Mouse (Mus musculus): Measurements from ENCODE around the gene Snx13. TPM values are rescaled to one million over a fixed set of nuclear protein-coding genes. Genes with fewer than 3 reads are reported as not detected.
A peak's percentile ranks its signal among the peaks of the same experiment; 100 is the strongest.

The Snx13 gene
- polyA plus RNA-seq, 1 experiment from 2014 or later: 28.5 TPM

- peak overlapping the region; percentile 42; the same call in 1 of the 2 replicates for H3K27ac ChIP-seq (ENCODE audit: low read length)
- WGBS: 50% methylated on average over 5 of the region's 5 CpGs
- no peak overlapping the region for H3K4me3 ChIP-seq (replicated peaks; ENCODE audit: low read length)
- H3K27me3 ChIP-seq (ENCODE audit: control insufficient read depth, insufficient read depth, low read length): no peaks in the 10 kb centered on the region
- H3K36me3 ChIP-seq (ENCODE audit: control insufficient read depth, insufficient read depth, low read length): no peaks in the 10 kb centered on the region
- no peak overlapping the region for H3K9ac ChIP-seq (ENCODE audit: low read length)
- no peaks in the 10 kb centered on the region for H3K9me3 ChIP-seq (replicated peaks; ENCODE audit: control insufficient read depth, low read length)
- H3K4me2 ChIP-seq (ENCODE audit: low read depth, low read length): no peak overlapping the region; the same call in 1 of the 2 replicates
- no peak; the same call in 1 of the 2 replicates for ATAC-seq (ENCODE audit: insufficient read depth, low FRiP score)
- 0 out of 2 replicates have a peak, but pooled peaks cover 7% of the 10 kb centered on the region for H3K4me1 ChIP-seq (ENCODE audit: control insufficient read depth, insufficient read depth, low read length)
Observed at GRCm38 (mm10) chr12:35039571-35039936, 7.4 kb upstream of the Snx13 start.

- no peak overlapping the region for H3K27ac ChIP-seq (ENCODE audit: low read length)
- no peak for ATAC-seq (ENCODE audit: insufficient read depth, low FRiP score)
Observed at GRCm38 (mm10) chr12:35041964-35042363, 5.0 kb upstream of the Snx13 start.

GRCm38 (mm10) chr12:35046310-35046998, 532 bp upstream of the Snx13 start:
- Histone ChIP-seq H3K4me1 (ENCODE audit: control insufficient read depth, insufficient read depth, low read length) (peaks cover 19% of the 10 kb centered on the region; the same call in 1 of the 2 replicates), H3K27ac (ENCODE audit: low read length) (peak overlapping the region; percentile 97), H3K4me2 (ENCODE audit: low read depth, low read length) (peak overlapping the region; percentile 63), H3K4me3 (replicated peaks; ENCODE audit: low read length) (peak overlapping the region; percentile 97), H3K36me3 (ENCODE audit: control insufficient read depth, insufficient read depth, low read length) (no peaks in the 10 kb centered on the region), H3K9ac (ENCODE audit: low read length) (peak overlapping the region; percentile 96), H3K9me3 (replicated peaks; ENCODE audit: control insufficient read depth, low read length) (no peaks in the 10 kb centered on the region), H3K27me3 (ENCODE audit: control insufficient read depth, insufficient read depth, low read length) (no peaks in the 10 kb centered on the region)
- peak; percentile 77 for ATAC-seq (ENCODE audit: insufficient read depth, low FRiP score)
- WGBS: under 1% methylated on average over 36 of the region's 36 CpGs

More at GRCm38 (mm10) chr12:35041964-35042363, 5.0 kb upstream of the Snx13 start:
- Histone ChIP-seq H3K36me3 (ENCODE audit: control insufficient read depth, insufficient read depth, low read length) (no peaks in the 10 kb centered on the region), H3K9me3 (replicated peaks; ENCODE audit: control insufficient read depth, low read length) (no peaks in the 10 kb centered on the region), H3K4me2 (ENCODE audit: low read depth, low read length) (no peak overlapping the region), H3K9ac (ENCODE audit: low read length) (no peak overlapping the region), H3K4me1 (ENCODE audit: control insufficient read depth, insufficient read depth, low read length) (0 out of 2 replicates have a peak, but pooled peaks cover 7% of the 10 kb centered on the region), H3K27me3 (ENCODE audit: control insufficient read depth, insufficient read depth, low read length) (no peaks in the 10 kb centered on the region), H3K4me3 (replicated peaks; ENCODE audit: low read length) (no peak overlapping the region)
- WGBS: 76% methylated on average over 8 of the region's 8 CpGs

DNA sequence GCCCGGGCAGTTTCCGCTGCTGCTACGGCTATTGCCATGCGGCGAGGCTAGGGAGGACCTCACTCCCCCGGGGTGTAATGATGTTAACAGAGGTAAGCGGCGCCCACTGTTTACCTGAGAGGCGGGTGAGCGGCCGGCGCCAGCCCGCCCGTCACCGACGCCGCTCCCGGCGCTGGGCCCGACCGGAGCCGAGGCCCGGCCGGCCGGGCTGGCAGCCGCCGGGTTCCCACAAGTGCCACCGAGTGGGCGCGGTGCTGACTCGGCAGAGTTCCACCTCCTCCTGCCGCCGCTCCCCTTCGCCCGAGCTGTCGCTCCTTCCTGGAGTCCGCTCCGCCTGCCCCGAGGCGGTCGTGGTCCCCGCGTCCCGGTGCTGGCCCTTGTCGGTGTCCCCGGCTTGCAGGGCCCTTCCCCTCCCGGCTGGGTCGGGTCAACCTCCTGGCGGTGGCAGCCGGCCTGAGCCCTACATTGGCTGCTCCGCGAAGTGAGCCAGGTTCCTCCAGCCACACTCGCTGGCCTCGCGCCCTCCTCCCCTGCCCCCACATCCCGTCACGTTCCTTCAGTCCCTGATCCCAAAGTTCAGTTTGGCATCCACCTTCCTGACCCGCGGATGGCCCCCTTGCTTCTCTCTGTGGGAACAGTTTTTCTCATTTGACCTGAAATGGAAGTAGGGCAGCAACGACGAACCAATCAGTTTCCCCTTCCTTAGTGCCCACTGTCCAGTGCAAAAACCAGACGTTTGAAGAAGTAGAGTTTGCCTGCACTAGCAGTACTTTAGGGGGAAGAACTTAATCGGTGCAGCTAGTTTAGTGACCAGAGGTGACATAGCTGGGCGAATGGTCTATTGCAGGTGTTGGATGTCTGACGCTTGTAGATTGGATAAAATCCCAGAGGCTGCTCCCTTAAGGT, 587 bp downstream of the Snx13 start:
- ATAC-seq (ENCODE audit: insufficient read depth, low FRiP score): peak; percentile 81
- H3K27ac ChIP-seq (ENCODE audit: low read length): peak overlapping the region; percentile 97

GRCm38 (mm10) chr12:35048891-35049290, 1.9 kb downstream of the Snx13 start:
- peaks cover 21% of the 10 kb centered on the region; the same call in 1 of the 2 replicates for H3K4me1 ChIP-seq (ENCODE audit: control insufficient read depth, insufficient read depth, low read length)
- WGBS: 53% methylated on average over 3 of the region's 3 CpGs
- no peaks in the 10 kb centered on the region for H3K9me3 ChIP-seq (replicated peaks; ENCODE audit: control insufficient read depth, low read length)
- ATAC-seq (ENCODE audit: insufficient read depth, low FRiP score): no peak
- H3K9ac ChIP-seq (ENCODE audit: low read length): no peak overlapping the region
- no peak overlapping the region for H3K27ac ChIP-seq (ENCODE audit: low read length)
- H3K4me2 ChIP-seq (ENCODE audit: low read depth, low read length): 0 out of 2 replicates have a peak overlapping the region, but pooled peaks have one; percentile 15
- no peak overlapping the region for H3K4me3 ChIP-seq (replicated peaks; ENCODE audit: low read length)
- H3K27me3 ChIP-seq (ENCODE audit: control insufficient read depth, insufficient read depth, low read length): no peaks in the 10 kb centered on the region
- no peaks in the 10 kb centered on the region for H3K36me3 ChIP-seq (ENCODE audit: control insufficient read depth, insufficient read depth, low read length)

More for the DNA sequence above, 587 bp downstream of the Snx13 start:
- Histone ChIP-seq H3K4me3 (replicated peaks; ENCODE audit: low read length) (peak overlapping the region; percentile 97), H3K36me3 (ENCODE audit: control insufficient read depth, insufficient read depth, low read length) (no peaks in the 10 kb centered on the region), H3K9me3 (replicated peaks; ENCODE audit: control insufficient read depth, low read length) (no peaks in the 10 kb centered on the region), H3K27me3 (ENCODE audit: control insufficient read depth, insufficient read depth, low read length) (no peaks in the 10 kb centered on the region), H3K4me2 (ENCODE audit: low read depth, low read length) (peak overlapping the region; percentile 67), H3K4me1 (ENCODE audit: control insufficient read depth, insufficient read depth, low read length) (peaks cover 21% of the 10 kb centered on the region; the same call in 1 of the 2 replicates), H3K9ac (ENCODE audit: low read length) (peak overlapping the region; percentile 96)
- under 1% methylated on average over 65 of the region's 65 CpGs for WGBS

GRCm38 (mm10) chr12:35050501-35050900, 3.5 kb downstream of the Snx13 start:
- Histone ChIP-seq H3K4me3 (replicated peaks; ENCODE audit: low read length) (no peak overlapping the region), H3K9me3 (replicated peaks; ENCODE audit: control insufficient read depth, low read length) (no peaks in the 10 kb centered on the region), H3K9ac (ENCODE audit: low read length) (no peak overlapping the region), H3K27ac (ENCODE audit: low read length) (no peak overlapping the region), H3K27me3 (ENCODE audit: control insufficient read depth, insufficient read depth, low read length) (no peaks in the 10 kb centered on the region), H3K4me1 (ENCODE audit: control insufficient read depth, insufficient read depth, low read length) (peaks cover 21% of the 10 kb centered on the region; the same call in 1 of the 2 replicates), H3K4me2 (ENCODE audit: low read depth, low read length) (no peak overlapping the region), H3K36me3 (ENCODE audit: control insufficient read depth, insufficient read depth, low read length) (no peaks in the 10 kb centered on the region)
- no peak for ATAC-seq (ENCODE audit: insufficient read depth, low FRiP score)
- 73% methylated on average over 3 of the region's 3 CpGs for WGBS

DNA sequence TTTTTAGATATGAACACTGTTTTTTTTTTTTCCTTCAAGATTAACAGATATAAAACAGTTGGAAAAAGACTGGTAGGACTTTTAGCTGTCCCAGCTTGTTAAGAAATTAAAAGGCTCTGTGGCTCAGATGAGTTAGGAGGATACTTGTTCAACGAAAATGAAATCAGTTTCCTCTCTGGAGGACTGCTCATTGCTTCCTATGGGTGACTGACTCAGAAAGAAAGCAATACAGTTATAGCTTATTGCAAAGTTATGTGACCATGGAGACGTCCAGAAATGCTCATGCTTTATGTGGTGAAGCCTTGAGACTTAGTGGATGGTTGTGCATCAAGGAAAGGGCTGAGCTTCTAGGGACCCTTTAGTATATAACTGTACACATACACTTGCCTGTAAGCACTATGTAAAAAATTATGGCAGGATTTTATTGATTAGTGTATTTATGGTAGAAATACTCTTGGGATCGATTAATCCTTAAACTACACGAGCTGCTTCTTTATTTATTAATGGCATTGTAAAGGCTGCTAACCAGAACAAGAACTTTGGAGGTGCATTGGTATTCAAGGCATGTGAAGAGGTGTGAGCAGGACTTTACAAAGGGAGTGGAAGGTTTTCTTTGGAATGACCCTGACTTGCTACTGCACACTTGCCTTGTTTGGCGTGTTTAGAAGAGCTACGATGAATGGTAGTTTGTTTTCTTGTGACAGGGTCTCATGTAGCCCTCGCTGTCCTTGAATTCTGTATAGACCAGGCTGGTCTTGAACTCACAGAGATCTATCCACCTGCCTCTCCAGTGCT, 4.2 kb downstream of the Snx13 start:
- no peak for ATAC-seq (ENCODE audit: insufficient read depth, low FRiP score)
- no peaks in the 10 kb centered on the region for H3K27me3 ChIP-seq (ENCODE audit: control insufficient read depth, insufficient read depth, low read length)
- peaks cover 21% of the 10 kb centered on the region; the same call in 1 of the 2 replicates for H3K4me1 ChIP-seq (ENCODE audit: control insufficient read depth, insufficient read depth, low read length)
- no peak overlapping the region for H3K27ac ChIP-seq (ENCODE audit: low read length)
- no peaks in the 10 kb centered on the region for H3K9me3 ChIP-seq (replicated peaks; ENCODE audit: control insufficient read depth, low read length)
- no peak overlapping the region for H3K9ac ChIP-seq (ENCODE audit: low read length)
- 51% methylated on average over 7 of the region's 7 CpGs for WGBS
- no peak overlapping the region for H3K4me3 ChIP-seq (replicated peaks; ENCODE audit: low read length)
- no peaks in the 10 kb centered on the region for H3K36me3 ChIP-seq (ENCODE audit: control insufficient read depth, insufficient read depth, low read length)
- H3K4me2 ChIP-seq (ENCODE audit: low read depth, low read length): no peak overlapping the region

GRCm38 (mm10) chr12:35054420-35054819, 7.4 kb downstream of the Snx13 start:
- Histone ChIP-seq H3K4me2 (ENCODE audit: low read depth, low read length) (no peak overlapping the region), H3K9me3 (replicated peaks; ENCODE audit: control insufficient read depth, low read length) (no peaks in the 10 kb centered on the region), H3K27me3 (ENCODE audit: control insufficient read depth, insufficient read depth, low read length) (no peaks in the 10 kb centered on the region), H3K4me3 (replicated peaks; ENCODE audit: low read length) (no peak overlapping the region), H3K36me3 (ENCODE audit: control insufficient read depth, insufficient read depth, low read length) (no peaks in the 10 kb centered on the region), H3K27ac (ENCODE audit: low read length) (no peak overlapping the region), H3K4me1 (ENCODE audit: control insufficient read depth, insufficient read depth, low read length) (peaks cover 9% of the 10 kb centered on the region; the same call in 1 of the 2 replicates), H3K9ac (ENCODE audit: low read length) (no peak overlapping the region)
- no peak for ATAC-seq (ENCODE audit: insufficient read depth, low FRiP score)
- 79% methylated on average over 6 of the region's 6 CpGs for WGBS
